Mouse (Mus musculus): ENCODE measurements at regions not wholly inside any gene's neighbourhood (a gene's known extent, or its start where the extent isn't known, plus 50 kb on each side); places are given as distances from the start of the nearest gene placed in this dataset.
"Not testable (repeated sequence)": the region's sequence is repeated elsewhere in the genome, so short reads cannot be mapped to it uniquely, and the experiment has no call there.

- WGBS = 89% methylated on average over 16 of the region's 16 CpGs
- H3K9ac ChIP-seq (ENCODE audit: low read length) = no peak overlapping the region
Observed at GRCm38 (mm10) chr7:36198091-36198700, 395.4 kb upstream of the Zfp507 start.

GRCm38 (mm10) chr7:36196154-36196720 is 393.4 kb upstream of the Zfp507 start:
- no peak overlapping the region for H3K4me2 ChIP-seq (ENCODE audit: low read depth)
- ATAC-seq (ENCODE audit: insufficient read depth, low FRiP score, low TSS enrichment) = peak; percentile 45; the same call in 1 of the 2 replicates
- H3K27ac ChIP-seq (ENCODE audit: low read depth, low read length) = no peak overlapping the region

More at GRCm38 (mm10) chr7:36198091-36198700, 395.4 kb upstream of the Zfp507 start:
- H3K9me3 ChIP-seq (ENCODE audit: control insufficient read depth, low read length) = no peaks in the 10 kb centered on the region
- no peak for DNase-seq (ENCODE audit: low spot score)
- H3K4me2 ChIP-seq (ENCODE audit: low read depth) = no peak overlapping the region
- H3K36me3 ChIP-seq (ENCODE audit: control insufficient read depth, insufficient read depth, low read length) = no peaks in the 10 kb centered on the region
- no peaks in the 10 kb centered on the region for H3K4me1 ChIP-seq (ENCODE audit: control insufficient read depth, insufficient read depth, low read length)
- H3K27ac ChIP-seq (ENCODE audit: low read depth, low read length) = no peak overlapping the region
- H3K4me3 ChIP-seq (ENCODE audit: low read depth, low read length) = no peak overlapping the region
- no peak for ATAC-seq (ENCODE audit: insufficient read depth, low FRiP score, low TSS enrichment)
- no peaks in the 10 kb centered on the region for H3K27me3 ChIP-seq (ENCODE audit: control insufficient read depth, insufficient read depth, low read length)

GRCm38 (mm10) chr7:36192645-36193044 is 389.8 kb upstream of the Zfp507 start:
- H3K27me3 ChIP-seq (ENCODE audit: control insufficient read depth, insufficient read depth, low read length) = no peaks in the 10 kb centered on the region
- no peaks in the 10 kb centered on the region for H3K9me3 ChIP-seq (ENCODE audit: control insufficient read depth, low read length)
- no peak overlapping the region for H3K27ac ChIP-seq (ENCODE audit: low read depth, low read length)
- H3K4me2 ChIP-seq (ENCODE audit: low read depth) = no peak overlapping the region
- no peak overlapping the region for H3K4me3 ChIP-seq (ENCODE audit: low read depth, low read length)
- DNase-seq (ENCODE audit: low spot score) (no peak), ATAC-seq (ENCODE audit: insufficient read depth, low FRiP score, low TSS enrichment) (no peak)
- no peaks in the 10 kb centered on the region for H3K4me1 ChIP-seq (ENCODE audit: control insufficient read depth, insufficient read depth, low read length)
- no peaks in the 10 kb centered on the region for H3K36me3 ChIP-seq (ENCODE audit: control insufficient read depth, insufficient read depth, low read length)
- WGBS = 62% methylated on average over 8 of the region's 8 CpGs
- H3K9ac ChIP-seq (ENCODE audit: low read length) = no peak overlapping the region

More at GRCm38 (mm10) chr7:36196154-36196720, 393.4 kb upstream of the Zfp507 start:
- DNase-seq (ENCODE audit: low spot score) = peak; percentile 29
- WGBS = 78% methylated on average over 18 of the region's 18 CpGs
- Histone ChIP-seq H3K4me3 (ENCODE audit: low read depth, low read length) (no peak overlapping the region), H3K27me3 (ENCODE audit: control insufficient read depth, insufficient read depth, low read length) (no peaks in the 10 kb centered on the region), H3K9me3 (ENCODE audit: control insufficient read depth, low read length) (no peaks in the 10 kb centered on the region), H3K36me3 (ENCODE audit: control insufficient read depth, insufficient read depth, low read length) (no peaks in the 10 kb centered on the region), H3K9ac (ENCODE audit: low read length) (no peak overlapping the region), H3K4me1 (ENCODE audit: control insufficient read depth, insufficient read depth, low read length) (no peaks in the 10 kb centered on the region)

GRCm38 (mm10) chr7:36177947-36178346 is 375.1 kb upstream of the Zfp507 start:
- H3K4me2 ChIP-seq (ENCODE audit: low read depth) = no peak overlapping the region
- no peak for ATAC-seq (ENCODE audit: insufficient read depth, low FRiP score, low TSS enrichment)
- no peak overlapping the region for H3K4me3 ChIP-seq (ENCODE audit: low read depth, low read length)
- no peak overlapping the region for H3K27ac ChIP-seq (ENCODE audit: low read depth, low read length)
- H3K27me3 ChIP-seq (ENCODE audit: control insufficient read depth, insufficient read depth, low read length) = no peaks in the 10 kb centered on the region
- no peaks in the 10 kb centered on the region for H3K9me3 ChIP-seq (ENCODE audit: control insufficient read depth, low read length)
- H3K36me3 ChIP-seq (ENCODE audit: control insufficient read depth, insufficient read depth, low read length) = no peaks in the 10 kb centered on the region
- no peak overlapping the region for H3K9ac ChIP-seq (ENCODE audit: low read length)
- 37% methylated on average over 7 of the region's 7 CpGs for WGBS
- no peak for DNase-seq (ENCODE audit: low spot score)
- H3K4me1 ChIP-seq (ENCODE audit: control insufficient read depth, insufficient read depth, low read length) = no peaks in the 10 kb centered on the region

GRCm38 (mm10) chr7:36175296-36175695 is 372.5 kb upstream of the Zfp507 start:
- no peaks in the 10 kb centered on the region for H3K27me3 ChIP-seq (ENCODE audit: control insufficient read depth, insufficient read depth, low read length)
- no peaks in the 10 kb centered on the region for H3K4me1 ChIP-seq (ENCODE audit: control insufficient read depth, insufficient read depth, low read length)
- no peaks in the 10 kb centered on the region for H3K9me3 ChIP-seq (ENCODE audit: control insufficient read depth, low read length)
- H3K9ac ChIP-seq (ENCODE audit: low read length) = no peak overlapping the region
- ATAC-seq (ENCODE audit: insufficient read depth, low FRiP score, low TSS enrichment) = no peak
- H3K27ac ChIP-seq (ENCODE audit: low read depth, low read length) = no peak overlapping the region
- no peaks in the 10 kb centered on the region for H3K36me3 ChIP-seq (ENCODE audit: control insufficient read depth, insufficient read depth, low read length)
- H3K4me3 ChIP-seq (ENCODE audit: low read depth, low read length) = no peak overlapping the region
- no peak for DNase-seq (ENCODE audit: low spot score)
- H3K4me2 ChIP-seq (ENCODE audit: low read depth) = no peak overlapping the region
- 88% methylated on average over 4 of the region's 4 CpGs for WGBS

- H3K9me3 ChIP-seq (ENCODE audit: control insufficient read depth, low read length); H3K27ac ChIP-seq (ENCODE audit: low read depth, low read length); H3K36me3 ChIP-seq (ENCODE audit: control insufficient read depth, insufficient read depth, low read length); H3K27me3 ChIP-seq (ENCODE audit: control insufficient read depth, insufficient read depth, low read length); DNase-seq (ENCODE audit: low spot score); H3K9ac ChIP-seq (ENCODE audit: low read length); H3K4me1 ChIP-seq (ENCODE audit: control insufficient read depth, insufficient read depth, low read length); H3K4me2 ChIP-seq (ENCODE audit: low read depth); H3K4me3 ChIP-seq (ENCODE audit: low read depth, low read length); ATAC-seq (ENCODE audit: insufficient read depth, low FRiP score, low TSS enrichment): not testable (repeated sequence)
- 61% methylated on average over 2 of the region's 2 CpGs for WGBS
Observed at GRCm38 (mm10) chr7:36172511-36172910, 369.7 kb upstream of the Zfp507 start.

GRCm38 (mm10) chr7:36157270-36157945 is 354.6 kb upstream of the Zfp507 start:
- Histone ChIP-seq H3K9ac (ENCODE audit: low read length) (no peak overlapping the region), H3K4me2 (ENCODE audit: low read depth) (no peak overlapping the region), H3K27ac (ENCODE audit: low read depth, low read length) (no peak overlapping the region), H3K36me3 (ENCODE audit: control insufficient read depth, insufficient read depth, low read length) (no peaks in the 10 kb centered on the region), H3K27me3 (ENCODE audit: control insufficient read depth, insufficient read depth, low read length) (no peaks in the 10 kb centered on the region), H3K9me3 (ENCODE audit: control insufficient read depth, low read length) (no peaks in the 10 kb centered on the region), H3K4me3 (ENCODE audit: low read depth, low read length) (no peak overlapping the region), H3K4me1 (ENCODE audit: control insufficient read depth, insufficient read depth, low read length) (no peaks in the 10 kb centered on the region)
- ATAC-seq (ENCODE audit: insufficient read depth, low FRiP score, low TSS enrichment) (no peak), DNase-seq (ENCODE audit: low spot score) (peak; percentile 30)
- 61% methylated on average over 22 of the region's 22 CpGs for WGBS

- Histone ChIP-seq H3K4me1 (ENCODE audit: control insufficient read depth, insufficient read depth, low read length) (0 out of 2 replicates have a peak, but pooled peaks cover 3% of the 10 kb centered on the region), H3K9ac (ENCODE audit: low read length) (no peak overlapping the region), H3K4me3 (ENCODE audit: low read depth, low read length) (no peak overlapping the region), H3K36me3 (ENCODE audit: control insufficient read depth, insufficient read depth, low read length) (no peaks in the 10 kb centered on the region), H3K27me3 (ENCODE audit: control insufficient read depth, insufficient read depth, low read length) (no peaks in the 10 kb centered on the region), H3K4me2 (ENCODE audit: low read depth) (no peak overlapping the region), H3K9me3 (ENCODE audit: control insufficient read depth, low read length) (no peaks in the 10 kb centered on the region), H3K27ac (ENCODE audit: low read depth, low read length) (no peak overlapping the region)
- ATAC-seq (ENCODE audit: insufficient read depth, low FRiP score, low TSS enrichment) (no peak), DNase-seq (ENCODE audit: low spot score) (no peak)
- WGBS = 77% methylated on average over 12 of the region's 12 CpGs
Observed at GRCm38 (mm10) chr7:36156595-36156994, 353.8 kb upstream of the Zfp507 start.

GRCm38 (mm10) chr7:36155576-36155975 is 352.8 kb upstream of the Zfp507 start:
- DNase-seq (ENCODE audit: low spot score) = no peak
- H3K4me2 ChIP-seq (ENCODE audit: low read depth) = no peak overlapping the region
- 65% methylated on average over 2 of the region's 2 CpGs for WGBS
- no peak overlapping the region for H3K27ac ChIP-seq (ENCODE audit: low read depth, low read length)
- H3K27me3 ChIP-seq (ENCODE audit: control insufficient read depth, insufficient read depth, low read length) = no peaks in the 10 kb centered on the region
- peaks cover 12% of the 10 kb centered on the region; the same call in 1 of the 2 replicates for H3K4me1 ChIP-seq (ENCODE audit: control insufficient read depth, insufficient read depth, low read length)
- no peaks in the 10 kb centered on the region for H3K36me3 ChIP-seq (ENCODE audit: control insufficient read depth, insufficient read depth, low read length)
- H3K9ac ChIP-seq (ENCODE audit: low read length) = no peak overlapping the region
- H3K9me3 ChIP-seq (ENCODE audit: control insufficient read depth, low read length) = no peaks in the 10 kb centered on the region
- ATAC-seq (ENCODE audit: insufficient read depth, low FRiP score, low TSS enrichment) = no peak
- H3K4me3 ChIP-seq (ENCODE audit: low read depth, low read length) = no peak overlapping the region
